Mouse (Mus musculus) neural tube, embryonic 11.5 days (tissue): ENCODE measurements at regions not wholly inside any gene's neighbourhood (a gene's known extent, or its start where the extent isn't known, plus 50 kb on each side); places are given as distances from the start of the nearest gene placed in this dataset.

Experiments
- ATAC-seq: fragments of 200-750 bp; cut with Nextera tagmentation; 2 replicates; pipeline ENCODE4 v1.8.0; 2017; ENCODE audit warnings: moderate number of reproducible peaks, mild to moderate bottlenecking, moderate TSS enrichment, moderate library complexity; ENCODE audit not compliant: insufficient read depth, low FRiP score, low TSS enrichment
- DNase-seq: peaks from one replicate; pipeline ENCODE4 v3.0.0-alpha.2; 2015; ENCODE audit warnings: low spot score
- H3K27ac ChIP-seq: fragments of 300-500 bp; sonication (generic); 2 replicates; pipeline ENCODE4 v1.5.1; 2014; ENCODE audit warnings: low read depth, mild to moderate bottlenecking, low read length
- H3K27me3 ChIP-seq: fragments of 300-500 bp; sonication (generic); 2 replicates; pipeline ENCODE4 v1.6.1; 2014; ENCODE audit warnings: mild to moderate bottlenecking, low read length, mixed read lengths; ENCODE audit not compliant: control insufficient read depth, insufficient read depth
- H3K36me3 ChIP-seq: fragments of 300-500 bp; sonication (generic); 2 replicates; pipeline ENCODE4 v1.6.1; 2014; ENCODE audit warnings: mild to moderate bottlenecking, low read length, moderate library complexity, mixed read lengths; ENCODE audit not compliant: control insufficient read depth, insufficient read depth
- H3K4me1 ChIP-seq: fragments of 300-500 bp; sonication (generic); 2 replicates; pipeline ENCODE4 v1.6.1; 2014; ENCODE audit warnings: low read length, mixed read lengths; ENCODE audit not compliant: control insufficient read depth, insufficient read depth
- H3K4me2 ChIP-seq: fragments of 300-500 bp; sonication (generic); 2 replicates; pipeline ENCODE4 v1.6.1; 2014; ENCODE audit warnings: low read depth, mild to moderate bottlenecking, moderate library complexity
- H3K4me3 ChIP-seq: fragments of 300-500 bp; sonication (generic); 2 replicates; pipeline ENCODE4 v1.5.1; 2014; ENCODE audit warnings: low read depth, low read length
- H3K9ac ChIP-seq: fragments of 300-500 bp; sonication (generic); 2 replicates; pipeline ENCODE4 v1.6.1; 2014; ENCODE audit warnings: mild to moderate bottlenecking, low read length
- H3K9me3 ChIP-seq: fragments of 300-500 bp; sonication (generic); 2 replicates; pipeline ENCODE4 v1.6.1; 2016; ENCODE audit warnings: low read length; ENCODE audit not compliant: control insufficient read depth
- WGBS: fragments of 180-500 bp; shearing (Covaris S2); extraction: QIAGEN DNeasy Blood & Tissue Kit; methylation state at CpG from one replicate; pipeline ENCODE4 v1.1.7; 2014; 5-methylcytosine and 5-hydroxymethylcytosine counted together

DNA sequence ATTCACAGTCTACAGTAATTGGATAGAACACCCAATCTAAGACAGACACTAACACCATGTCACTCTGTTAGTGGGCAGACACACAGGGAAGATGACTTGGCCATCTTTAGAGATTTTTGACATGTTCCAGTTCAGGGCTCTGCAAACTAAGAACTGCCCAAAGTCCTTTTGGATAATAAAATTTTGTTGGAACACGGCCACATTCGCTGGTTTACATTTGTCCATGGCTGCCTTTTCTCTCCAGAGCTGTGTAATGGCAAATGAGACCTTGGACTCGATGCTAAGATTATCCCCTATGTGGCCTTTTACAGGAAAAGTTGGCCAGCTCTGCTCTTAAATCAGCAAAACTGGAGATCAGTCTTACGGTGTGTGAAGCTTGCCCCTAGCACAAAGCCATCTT, 173.3 kb upstream of the Usp24 start:
- Histone ChIP-seq H3K27me3 (no peaks in the 10 kb centered on the region), H3K27ac (no peak overlapping the region), H3K4me3 (no peak overlapping the region), H3K9me3 (no peaks in the 10 kb centered on the region), H3K4me1 (no peaks in the 10 kb centered on the region), H3K36me3 (no peaks in the 10 kb centered on the region), H3K9ac (no peak overlapping the region), H3K4me2 (no peak overlapping the region)
- WGBS = 91% methylated on average over 4 of the region's 4 CpGs
- DNase-seq (no peak), ATAC-seq (no peak)

DNA sequence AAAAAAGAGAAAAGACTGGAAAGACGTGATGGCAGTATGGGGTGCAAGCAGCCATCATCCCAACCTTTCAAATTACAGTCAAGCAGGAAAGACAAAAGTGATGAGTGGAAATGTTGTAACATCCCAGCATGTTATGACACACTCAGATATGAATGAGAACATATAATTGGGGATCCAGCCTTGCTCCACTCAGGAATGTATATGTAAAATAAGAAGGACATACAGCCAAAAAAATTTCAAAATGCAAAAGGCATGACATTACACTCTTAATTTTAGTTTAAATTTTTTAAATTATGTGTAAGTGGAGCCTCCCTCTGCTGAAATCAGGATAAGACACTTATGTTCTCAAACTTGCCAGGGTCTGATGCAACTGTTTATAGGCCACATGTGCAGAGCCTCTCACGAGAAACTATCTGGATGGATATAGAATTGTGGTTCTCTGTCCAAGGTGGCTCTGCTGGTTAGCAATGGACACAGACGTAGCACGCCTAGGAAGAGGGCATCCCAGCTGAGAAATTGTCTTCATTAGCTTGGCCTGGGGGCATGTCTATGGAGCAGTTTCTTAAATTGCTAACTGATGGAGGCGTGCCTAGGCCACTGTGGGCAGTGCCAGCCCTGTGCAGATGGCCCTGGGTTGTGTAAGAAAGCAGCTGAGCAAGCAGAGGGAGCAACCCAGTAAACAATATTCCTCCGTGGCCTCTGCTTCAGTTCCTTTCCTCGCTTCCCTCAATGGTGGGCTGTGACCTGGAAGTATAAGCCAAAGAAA, 171.5 kb upstream of the Usp24 start:
- 84% methylated on average over 7 of the region's 7 CpGs for WGBS
- no peak overlapping the region for H3K4me2 ChIP-seq
- no peaks in the 10 kb centered on the region for H3K27me3 ChIP-seq
- no peak overlapping the region for H3K4me3 ChIP-seq
- H3K27ac ChIP-seq = no peak overlapping the region
- no peak for DNase-seq
- ATAC-seq = no peak
- H3K9me3 ChIP-seq = no peaks in the 10 kb centered on the region
- H3K9ac ChIP-seq = no peak overlapping the region
- H3K4me1 ChIP-seq = no peaks in the 10 kb centered on the region
- H3K36me3 ChIP-seq = no peaks in the 10 kb centered on the region

DNA sequence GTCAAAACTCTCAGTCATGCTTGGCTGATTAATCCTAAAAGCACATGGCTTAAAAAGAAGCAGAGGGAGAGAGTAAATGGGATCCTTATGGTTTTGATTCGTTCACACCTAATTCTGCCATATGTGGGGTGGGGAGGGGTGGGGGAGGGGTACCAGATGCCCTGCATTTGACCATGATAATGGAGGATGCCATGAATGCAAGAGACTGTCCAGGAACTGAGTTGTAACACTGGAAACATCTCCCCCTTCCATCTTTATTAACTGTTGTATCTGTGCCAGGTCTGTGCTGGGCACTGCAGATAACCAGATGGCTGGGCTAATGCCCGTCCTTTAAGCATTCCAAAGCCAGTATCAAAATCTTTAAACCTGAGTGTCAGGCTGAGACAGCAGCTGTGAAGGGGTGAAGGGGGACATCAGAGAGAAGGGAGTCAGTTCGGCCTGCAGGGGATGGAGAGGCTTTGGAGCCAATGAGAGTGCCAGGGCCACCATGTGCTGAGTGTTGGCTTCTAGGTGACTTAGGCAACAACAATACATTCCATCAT, 169.0 kb upstream of the Usp24 start:
- no peak overlapping the region for H3K4me2 ChIP-seq
- 69% methylated on average over 3 of the region's 3 CpGs for WGBS
- H3K9me3 ChIP-seq = no peaks in the 10 kb centered on the region
- ATAC-seq (no peak), DNase-seq (no peak)
- no peaks in the 10 kb centered on the region for H3K27me3 ChIP-seq
- H3K4me1 ChIP-seq = no peaks in the 10 kb centered on the region
- H3K27ac ChIP-seq = no peak overlapping the region
- no peaks in the 10 kb centered on the region for H3K36me3 ChIP-seq
- no peak overlapping the region for H3K4me3 ChIP-seq
- H3K9ac ChIP-seq = no peak overlapping the region

DNA sequence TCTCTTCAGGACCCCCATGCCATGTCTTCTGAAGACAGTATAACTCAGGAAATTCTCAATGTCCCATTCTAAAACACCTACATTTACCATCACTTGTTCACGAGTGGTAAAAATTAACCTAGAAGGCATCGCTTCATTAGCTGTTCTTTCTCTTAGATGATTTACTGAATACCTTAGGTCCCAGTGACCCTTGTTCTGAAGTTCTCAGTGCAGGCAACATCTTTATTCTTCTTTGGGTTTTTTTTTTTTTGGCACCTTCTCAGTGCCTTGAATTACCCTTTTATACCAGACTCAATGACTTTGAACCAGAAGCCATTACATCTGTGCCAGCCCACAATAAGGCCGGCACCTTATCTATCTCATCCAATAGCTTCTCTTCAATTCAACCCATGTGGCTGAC, 167.1 kb upstream of the Usp24 start:
- ATAC-seq = no peak
- 95% methylated on average over 3 of the region's 3 CpGs for WGBS
- no peaks in the 10 kb centered on the region for H3K9me3 ChIP-seq
- DNase-seq = no peak
- no peaks in the 10 kb centered on the region for H3K36me3 ChIP-seq
- H3K9ac ChIP-seq = no peak overlapping the region
- H3K4me3 ChIP-seq = no peak overlapping the region
- H3K27ac ChIP-seq = no peak overlapping the region
- H3K27me3 ChIP-seq = no peaks in the 10 kb centered on the region
- H3K4me2 ChIP-seq = no peak overlapping the region
- no peaks in the 10 kb centered on the region for H3K4me1 ChIP-seq

DNA sequence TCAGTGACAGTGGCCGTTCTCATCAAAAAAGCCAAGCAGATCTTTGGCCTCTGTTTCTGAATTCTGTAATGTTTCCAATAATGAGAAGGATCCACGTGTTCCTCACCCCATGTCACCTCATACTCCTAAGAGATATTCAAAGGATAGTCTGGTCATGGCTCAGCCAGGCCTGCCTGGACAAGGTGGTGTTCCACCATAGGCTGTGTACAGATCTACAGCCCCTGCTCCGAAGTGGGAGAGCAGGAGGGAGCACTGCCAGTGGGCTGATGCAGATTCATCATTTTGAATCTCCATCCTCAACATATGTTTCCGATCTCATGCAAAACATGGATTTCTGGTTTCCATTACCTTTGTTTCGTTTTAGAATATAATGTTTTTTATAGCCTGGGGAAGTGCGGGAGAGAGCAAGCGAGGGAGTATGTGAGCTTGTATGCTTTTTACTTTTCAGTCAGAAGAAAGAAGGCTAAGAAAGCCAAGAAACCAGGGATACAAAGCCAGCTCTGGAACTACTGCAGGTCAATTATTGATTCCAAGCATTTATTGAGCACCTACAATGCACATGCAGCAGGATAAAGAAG, 166.5 kb upstream of the Usp24 start:
- no peak overlapping the region for H3K4me3 ChIP-seq
- no peaks in the 10 kb centered on the region for H3K4me1 ChIP-seq
- no peaks in the 10 kb centered on the region for H3K9me3 ChIP-seq
- H3K9ac ChIP-seq = no peak overlapping the region
- H3K36me3 ChIP-seq = no peaks in the 10 kb centered on the region
- ATAC-seq (no peak), DNase-seq (no peak)
- H3K27me3 ChIP-seq = no peaks in the 10 kb centered on the region
- no peak overlapping the region for H3K4me2 ChIP-seq
- WGBS = 86% methylated on average over 7 of the region's 7 CpGs
- H3K27ac ChIP-seq = no peak overlapping the region

DNA sequence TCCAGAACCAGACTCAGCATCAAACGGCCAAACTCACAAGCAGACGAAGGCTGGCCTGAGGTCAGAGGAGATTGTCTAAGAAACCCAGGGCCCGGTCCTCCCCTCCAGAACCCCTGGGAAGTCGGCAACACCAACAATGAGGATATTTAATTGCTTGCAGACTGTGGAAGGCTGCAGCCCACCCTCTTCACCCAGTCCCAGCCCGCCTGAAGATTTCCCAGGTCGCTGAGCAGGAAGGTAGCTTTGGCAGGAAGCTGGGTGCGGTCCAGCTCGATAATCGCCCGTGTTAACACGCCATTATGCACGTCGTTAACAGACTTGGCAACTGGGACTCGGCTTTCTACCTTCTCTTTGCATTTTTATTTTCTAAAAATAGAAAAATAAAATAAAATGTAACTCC, 165.2 kb upstream of the Usp24 start:
- 76% methylated on average over 14 of the region's 14 CpGs for WGBS

DNA sequence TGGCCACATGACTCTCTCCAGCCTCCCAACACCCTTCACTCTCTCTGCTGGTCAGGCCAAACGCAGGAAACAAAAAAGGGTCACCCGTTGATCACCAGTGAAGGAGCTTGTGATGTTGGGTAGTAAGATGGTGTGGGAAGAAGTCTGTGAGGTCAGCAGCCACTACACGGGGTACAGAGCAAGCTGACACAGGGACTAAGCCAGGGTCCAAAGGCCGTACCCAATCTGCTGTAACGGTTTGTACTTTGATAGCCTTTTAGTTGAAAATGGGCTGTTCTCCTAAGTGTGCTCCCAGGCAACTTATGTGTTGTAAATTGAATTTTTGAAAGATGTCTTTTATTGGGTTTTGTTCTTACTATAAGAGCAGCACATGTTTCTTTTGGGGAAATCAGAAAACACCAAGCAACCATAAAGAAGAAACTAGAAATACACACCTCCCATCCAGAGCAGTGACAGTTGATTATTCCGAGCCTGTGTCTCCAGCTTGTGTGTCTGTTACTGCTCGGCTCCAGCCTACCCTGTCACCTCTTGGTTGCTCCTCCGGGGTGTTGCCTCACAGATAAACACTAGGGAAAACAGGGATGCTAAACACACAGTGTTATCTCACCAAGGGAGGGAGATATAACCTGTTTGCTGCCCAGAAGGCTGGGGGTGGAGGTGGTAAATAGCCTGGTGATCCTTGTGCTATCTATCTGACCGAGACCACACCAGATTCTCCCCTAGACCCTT, 158.4 kb upstream of the Usp24 start:
- Histone ChIP-seq H3K4me1 (no peaks in the 10 kb centered on the region), H3K36me3 (no peaks in the 10 kb centered on the region), H3K4me2 (no peak overlapping the region), H3K27me3 (no peaks in the 10 kb centered on the region), H3K27ac (no peak overlapping the region), H3K9me3 (no peaks in the 10 kb centered on the region), H3K9ac (no peak overlapping the region), H3K4me3 (no peak overlapping the region)
- ATAC-seq = no peak
- WGBS = 86% methylated on average over 9 of the region's 9 CpGs
- DNase-seq = no peak

More for the DNA sequence above, 165.2 kb upstream of the Usp24 start:
- DNase-seq (no peak), ATAC-seq (no peak)
- Histone ChIP-seq H3K36me3 (no peaks in the 10 kb centered on the region), H3K9ac (no peak overlapping the region), H3K4me1 (no peaks in the 10 kb centered on the region), H3K27ac (no peak overlapping the region), H3K4me3 (no peak overlapping the region), H3K27me3 (no peaks in the 10 kb centered on the region), H3K9me3 (no peaks in the 10 kb centered on the region), H3K4me2 (no peak overlapping the region)

DNA sequence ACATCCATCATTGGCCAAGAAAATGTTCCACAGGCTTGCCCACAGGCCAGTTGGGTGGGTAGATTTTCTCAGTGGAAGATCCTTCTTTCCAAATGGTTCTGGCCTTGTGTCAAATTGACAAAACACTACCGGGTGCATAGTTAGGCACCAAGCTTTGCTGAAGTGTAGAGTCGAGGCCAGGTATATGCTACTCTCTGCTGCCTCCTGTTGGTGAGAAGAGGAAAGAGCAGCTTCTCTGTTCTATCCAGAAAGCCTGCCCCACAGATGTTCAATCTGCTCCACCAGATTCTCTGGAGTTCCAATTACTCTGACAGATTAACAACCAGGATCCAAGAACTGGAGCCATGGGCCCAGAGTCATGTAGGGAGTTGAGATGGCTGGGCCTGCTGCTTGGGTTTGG, 154.4 kb upstream of the Usp24 start:
- DNase-seq = no peak
- Histone ChIP-seq H3K36me3 (no peaks in the 10 kb centered on the region), H3K4me2 (no peak overlapping the region), H3K27me3 (no peaks in the 10 kb centered on the region), H3K9ac (no peak overlapping the region), H3K4me1 (no peaks in the 10 kb centered on the region), H3K9me3 (no peaks in the 10 kb centered on the region), H3K27ac (no peak overlapping the region), H3K4me3 (no peak overlapping the region)
- 58% methylated on average over 2 of the region's 2 CpGs for whole genome bisulfite sequencing
- no peak for ATAC-seq
